Mouse (Mus musculus) heart, adult 2 months (tissue): ENCODE results near the gene Fam129b.

Experiments used
- CTCF ChIP-seq: fragments of 200-600 bp; IDR thresholded peaks from 2 replicates; pipeline ENCODE4 v1.8.1; 2022; ENCODE audit warnings: antibody characterized with exemption, mild to moderate bottlenecking, moderate library complexity
- POLR2A ChIP-seq: fragments of 200-500 bp; IDR thresholded peaks from 2 replicates; pipeline ENCODE4 v1.6.1; 2011; ENCODE audit warnings: mild to moderate bottlenecking, low read depth, low read length, control low read depth; ENCODE audit not compliant: insufficient read depth

DNA sequence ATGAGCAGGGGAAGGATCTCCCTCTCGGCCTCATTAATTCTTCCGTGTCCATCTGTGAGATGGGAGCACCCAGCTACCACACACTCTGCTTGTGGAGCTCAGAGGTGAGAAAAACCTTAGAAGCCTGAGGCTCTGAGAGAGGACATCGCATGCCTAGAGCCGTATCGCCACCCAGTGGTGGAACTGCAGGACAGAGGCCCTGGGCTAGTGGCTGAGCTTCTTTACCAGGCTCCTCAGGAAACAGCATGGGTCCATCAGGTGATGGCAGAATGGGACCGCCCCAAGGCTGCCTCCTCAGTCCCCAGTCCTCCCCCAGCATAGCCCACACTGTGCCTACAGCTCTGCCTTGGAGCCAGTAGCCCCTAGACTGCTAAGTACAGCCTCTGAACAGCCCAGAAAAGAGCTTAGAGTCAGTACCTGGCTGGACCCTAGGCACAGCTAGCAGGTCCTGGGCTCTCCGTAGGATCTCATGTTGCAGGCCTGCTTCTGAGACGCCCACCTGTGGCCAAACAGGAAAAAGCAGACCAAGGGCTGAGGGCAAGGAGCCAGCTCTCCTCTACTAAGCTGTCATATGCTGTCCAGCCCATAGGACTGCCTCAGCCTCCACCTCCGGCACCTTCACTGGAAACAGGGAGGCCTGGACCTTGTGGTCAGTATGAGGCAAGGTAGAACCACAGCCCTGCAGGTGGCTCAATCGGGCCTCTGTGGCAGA lies 52.5 kb downstream of the Fam129b start:
- TF ChIP-seq CTCF (peak; percentile 88), POLR2A (no peak)
